Mouse (Mus musculus): ENCODE data around the gene Ssc4d.

GRCm38 (mm10) chr5:136018726-136019125, 44.4 kb upstream of the Ssc4d start:
- TF ChIP-seq GATA1 (IDR thresholded peaks at IDR 0.05; ENCODE audit: low read length), result no peak
- TF ChIP-seq TAL1 (IDR thresholded peaks at IDR 0.05; ENCODE audit: low read length), result no peak
